Mouse (Mus musculus) brain, embryonic 14.5 days (tissue): Measurements from ENCODE around the gene Olfml2b.

ENCODE experiments used
- CTCF ChIP-seq: fragments of 200-500 bp; IDR thresholded peaks from 2 replicates; pipeline ENCODE4 v1.5.1; 2012; ENCODE audit warnings: inconsistent platforms, mild to moderate bottlenecking, moderate library complexity, borderline replicate concordance; ENCODE audit not compliant: insufficient read depth, insufficient read length; ENCODE audit errors: extremely low read depth
- POLR2A ChIP-seq: fragments of 200-500 bp; IDR thresholded peaks from 2 replicates; pipeline ENCODE4 v1.6.1; 2012; ENCODE audit warnings: mild to moderate bottlenecking, inconsistent platforms, borderline replicate concordance; ENCODE audit not compliant: poor library complexity, insufficient read depth, insufficient read length, severe bottlenecking; ENCODE audit errors: extremely low read depth

GRCm38 (mm10) chr1:170657643-170658314 is 13.4 kb downstream of the Olfml2b start:
- TF ChIP-seq CTCF (no peak), POLR2A (no peak)
